Mouse (Mus musculus) left cerebral cortex, adult 18-20 months (tissue): ENCODE measurements around the gene 9430015G10Rik. TPM values are rescaled to one million over a fixed set of nuclear protein-coding genes. Genes with fewer than 3 reads are reported as not detected.
"Not testable (repeated sequence)": the region's sequence is repeated elsewhere in the genome, so short reads cannot be mapped to it uniquely, and the experiment has no call there.

ENCODE experiments used
- DNase-seq, 2 experiments: peaks; one replicate each; pipeline ENCODE4 v3.0.0; 2021 to 2022; ENCODE audit warnings: low spot score in 2 of 2, mixed read lengths in 1 of 2
- total RNA-seq, 2 experiments: library from RNA; stranded (reverse); gene quantifications; 2 replicates each; pipeline ENCODE4 v1.2.3; 2021

Gene 9430015G10Rik
- total RNA-seq, 2 experiments from 2014 or later: 29.4 to 30.7 TPM

DNA sequence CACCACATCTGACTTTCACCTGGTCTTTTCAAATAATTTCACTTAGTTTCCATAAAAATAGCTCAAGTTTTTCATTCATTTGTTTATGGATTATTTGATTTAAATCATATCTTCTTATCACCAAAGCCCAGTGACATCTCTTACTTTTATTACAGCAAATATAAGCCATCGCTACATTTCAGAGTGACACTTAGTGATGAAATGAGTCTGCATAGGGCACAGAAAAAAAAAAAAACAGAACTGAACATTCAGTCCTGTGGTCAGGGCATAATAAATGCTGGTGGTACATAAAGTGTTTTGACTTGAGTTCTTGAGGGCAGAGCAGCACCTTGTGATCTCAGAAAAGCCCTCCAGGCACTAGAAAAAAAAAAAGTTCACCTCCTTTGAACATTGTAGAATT, 13.6 kb upstream of the 9430015G10Rik start:
- DNase-seq: no peak

DNA sequence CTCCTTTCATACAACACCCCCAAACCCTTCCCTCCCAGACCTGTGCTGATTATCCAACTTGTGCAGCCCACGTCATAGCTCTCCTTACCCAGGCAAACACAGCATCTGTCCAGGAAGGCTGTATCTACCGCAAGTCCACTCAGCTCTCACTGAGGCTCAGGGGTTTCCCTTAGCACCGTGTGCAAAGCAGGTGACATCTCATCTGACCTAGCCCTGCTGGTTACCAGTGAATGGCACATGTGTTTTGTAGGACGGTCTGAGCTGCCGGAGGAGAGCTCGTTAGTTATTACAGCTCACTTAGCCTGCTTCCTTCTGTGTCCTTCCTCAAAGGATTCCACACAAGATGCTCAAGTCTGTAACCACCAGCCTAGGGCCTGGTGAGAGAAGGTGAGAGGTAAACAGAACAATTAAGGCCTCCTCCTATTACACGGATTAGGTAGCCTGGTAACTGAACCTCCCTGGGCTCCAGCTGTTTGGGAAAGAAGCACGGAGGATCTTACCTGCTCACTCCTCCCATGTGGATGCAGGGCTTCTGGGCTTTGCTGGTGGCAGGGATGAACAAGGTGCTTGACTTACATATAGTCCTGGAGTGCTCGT, 11.9 kb upstream of the 9430015G10Rik start:
- DNase-seq: no peak

DNA sequence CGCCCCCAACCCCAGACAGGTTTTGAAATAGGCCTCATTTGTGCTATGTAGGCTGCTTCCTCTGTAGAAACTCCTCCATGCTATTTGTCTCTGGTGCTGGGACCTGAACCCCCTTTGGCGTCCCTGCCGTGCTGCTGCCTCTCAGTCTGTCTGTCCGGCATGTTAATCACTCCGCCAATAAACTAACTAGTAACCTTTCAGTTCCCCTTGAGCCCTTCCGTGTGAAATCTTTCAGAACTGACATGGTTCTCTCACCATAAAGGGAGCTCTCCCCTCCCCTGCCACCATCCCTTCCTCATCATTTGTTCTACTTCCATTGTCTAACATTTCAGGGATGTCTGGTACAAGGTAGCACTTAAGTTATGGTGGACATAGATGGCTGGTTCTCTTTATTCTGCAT, 10.4 kb upstream of the 9430015G10Rik start:
- no peak for DNase-seq

DNA sequence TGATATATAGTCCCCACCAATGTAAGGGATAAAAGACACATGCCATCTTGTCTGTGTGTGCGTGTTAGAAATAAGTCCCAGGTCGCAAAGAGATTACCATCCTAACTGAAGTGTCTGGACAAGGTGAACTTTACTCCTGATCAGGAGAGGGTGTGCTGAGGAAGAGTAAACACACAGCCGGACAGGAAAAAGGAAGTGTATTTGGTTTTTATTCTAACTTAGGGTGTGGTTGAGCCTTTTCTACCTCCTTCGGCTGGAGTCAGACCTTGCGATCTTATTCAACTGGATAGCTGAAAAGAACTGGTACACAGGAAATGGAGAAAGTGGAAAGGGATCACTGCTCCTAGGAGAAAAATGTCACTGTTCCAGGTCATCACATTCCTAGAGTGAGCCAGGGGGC, 9.3 kb upstream of the 9430015G10Rik start:
- no peak for DNase-seq

- no peak for DNase-seq
Measured at GRCm38 (mm10) chr4:156101481-156101903, 8.3 kb upstream of the 9430015G10Rik start.

- no peak for DNase-seq
Measured at GRCm38 (mm10) chr4:156103342-156103741, 6.4 kb upstream of the 9430015G10Rik start.

DNA sequence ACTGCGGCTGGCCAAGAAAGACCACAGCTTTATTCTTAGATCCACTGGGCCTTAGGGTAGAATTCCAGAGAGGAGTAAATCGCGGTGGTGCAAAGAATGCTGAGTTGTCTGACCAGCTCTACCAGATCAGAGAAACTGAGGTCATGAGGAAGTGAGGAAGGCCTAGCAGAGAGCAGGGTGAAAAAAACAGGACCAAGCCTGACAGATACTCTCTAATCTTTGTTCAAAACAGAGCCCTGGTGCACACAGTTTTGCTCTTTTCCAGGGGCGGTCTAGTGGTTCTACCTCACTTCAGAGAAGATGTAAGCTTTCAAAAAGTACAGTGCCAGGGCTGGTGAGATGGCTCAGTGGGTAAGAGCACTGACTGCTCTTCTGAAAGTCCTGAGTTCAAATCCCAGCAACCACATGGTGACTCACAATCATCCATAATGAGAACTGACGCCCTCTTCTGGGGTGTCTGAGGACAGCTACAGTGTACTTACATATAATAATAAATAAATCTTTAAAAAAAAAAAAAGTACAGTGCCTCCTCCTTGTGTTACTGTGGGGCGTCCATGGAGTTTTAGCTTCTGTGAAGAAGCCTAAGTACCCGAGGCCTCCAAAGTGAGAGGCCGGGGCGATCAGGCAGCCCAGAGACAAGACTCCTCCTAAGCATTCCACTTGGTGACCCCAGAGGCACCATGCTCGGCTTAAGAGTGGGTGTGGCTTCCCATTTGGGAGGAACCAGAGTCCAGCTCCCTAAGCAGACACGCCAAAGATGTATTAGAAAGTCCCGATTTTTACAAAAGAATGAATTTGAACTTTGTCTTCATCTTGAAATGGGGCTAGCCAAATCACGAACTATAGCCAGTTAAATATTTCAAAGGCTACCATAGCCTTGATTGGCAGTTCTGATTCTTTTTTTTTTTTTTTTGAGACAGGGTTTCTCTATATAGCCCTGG, 906 bp upstream of the 9430015G10Rik start:
- peak in 1 of 2 experiments; percentile 24 for DNase-seq

DNA sequence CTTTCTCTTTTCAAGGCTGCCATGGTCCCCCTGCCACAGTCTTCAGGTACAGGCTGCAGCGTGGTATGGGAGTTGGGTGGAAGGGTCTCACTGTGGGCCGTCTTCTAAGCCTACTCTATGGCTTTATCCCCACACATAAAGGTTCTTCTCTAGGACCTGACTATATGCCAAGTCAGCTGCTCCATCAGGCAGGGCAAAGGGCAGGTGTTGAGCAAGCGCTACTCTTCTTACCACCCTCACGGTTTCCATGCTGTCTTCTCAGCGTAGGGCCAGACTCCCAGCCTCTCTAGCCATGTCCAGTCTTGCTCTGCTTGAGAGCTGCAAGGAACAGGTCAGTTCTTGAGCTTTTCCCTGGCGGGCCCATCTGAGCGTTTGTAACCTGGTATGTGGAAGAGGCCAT, 14.3 kb downstream of the 9430015G10Rik start:
- no peak for DNase-seq

GRCm38 (mm10) chr4:156125393-156125792, 15.6 kb downstream of the 9430015G10Rik start:
- no peak for DNase-seq

GRCm38 (mm10) chr4:156126841-156127240, 17.1 kb downstream of the 9430015G10Rik start:
- DNase-seq: no peak

- DNase-seq: no peak
Measured at GRCm38 (mm10) chr4:156128746-156129145, 19.0 kb downstream of the 9430015G10Rik start.

DNA sequence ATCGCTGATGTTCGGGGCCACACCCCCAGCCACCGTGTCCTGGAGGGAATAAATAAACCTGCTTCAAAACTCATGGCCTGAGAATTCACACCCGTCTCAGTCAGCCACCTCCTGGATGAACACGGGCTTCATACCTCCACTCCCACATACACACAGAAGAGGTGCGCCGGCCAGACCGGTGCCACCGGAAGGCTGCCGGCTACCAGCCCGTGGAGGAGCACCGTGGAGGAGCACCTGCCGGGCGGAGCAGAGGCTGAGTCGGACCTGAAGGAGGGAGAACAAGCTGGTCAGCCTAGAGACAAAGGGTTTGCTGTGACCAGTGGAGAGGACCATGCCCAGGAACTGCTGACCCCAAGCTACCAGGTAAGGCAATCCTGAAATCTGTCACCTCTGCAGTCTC, 20.7 kb downstream of the 9430015G10Rik start, which contains the start of gene Rnf223:
Gene Rnf223, plus strand, starts transcription at position 78 of the 400 bp plus-strand sequence.
- no peak for DNase-seq

GRCm38 (mm10) chr4:156130940-156131339, 21.2 kb downstream of the 9430015G10Rik start:
- no peak for DNase-seq

GRCm38 (mm10) chr4:156133334-156133733, 23.6 kb downstream of the 9430015G10Rik start:
- no peak for DNase-seq

DNA sequence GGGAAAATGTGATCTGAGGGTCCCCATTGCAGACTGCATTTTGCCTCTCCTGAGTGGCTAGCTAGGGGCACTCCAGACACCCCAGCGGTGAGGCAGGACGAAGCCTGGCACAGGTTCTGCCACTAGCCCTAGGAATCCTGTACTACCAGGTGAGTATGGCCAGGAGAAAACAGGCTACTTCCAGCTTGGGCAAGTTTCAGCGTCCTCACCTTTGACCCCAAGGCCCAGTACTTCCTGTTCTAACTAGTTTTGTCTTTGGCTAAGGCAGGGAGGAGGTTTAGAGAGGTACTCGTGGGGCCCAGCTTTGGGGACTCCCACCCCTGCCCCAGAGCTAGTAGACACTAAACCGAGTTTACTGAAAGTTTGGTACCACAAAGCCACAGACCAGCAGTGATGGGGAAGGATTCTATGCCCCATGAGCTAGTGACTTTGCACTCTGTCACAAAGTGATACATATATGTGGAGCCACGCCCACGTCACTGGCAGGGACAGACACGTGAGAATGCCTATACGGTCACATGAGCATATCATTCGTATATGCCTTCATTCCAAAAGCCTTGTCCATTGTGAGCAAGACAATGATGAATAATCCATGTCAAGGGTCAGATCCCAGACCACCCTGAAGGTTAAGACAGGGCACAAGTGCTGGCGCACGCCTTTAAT, 24.3 kb downstream of the 9430015G10Rik start:
- DNase-seq: no peak

- no peak for DNase-seq
Measured at GRCm38 (mm10) chr4:156135112-156135511, 25.3 kb downstream of the 9430015G10Rik start.

GRCm38 (mm10) chr4:156135801-156136200, 26.0 kb downstream of the 9430015G10Rik start:
- no peak for DNase-seq

DNA sequence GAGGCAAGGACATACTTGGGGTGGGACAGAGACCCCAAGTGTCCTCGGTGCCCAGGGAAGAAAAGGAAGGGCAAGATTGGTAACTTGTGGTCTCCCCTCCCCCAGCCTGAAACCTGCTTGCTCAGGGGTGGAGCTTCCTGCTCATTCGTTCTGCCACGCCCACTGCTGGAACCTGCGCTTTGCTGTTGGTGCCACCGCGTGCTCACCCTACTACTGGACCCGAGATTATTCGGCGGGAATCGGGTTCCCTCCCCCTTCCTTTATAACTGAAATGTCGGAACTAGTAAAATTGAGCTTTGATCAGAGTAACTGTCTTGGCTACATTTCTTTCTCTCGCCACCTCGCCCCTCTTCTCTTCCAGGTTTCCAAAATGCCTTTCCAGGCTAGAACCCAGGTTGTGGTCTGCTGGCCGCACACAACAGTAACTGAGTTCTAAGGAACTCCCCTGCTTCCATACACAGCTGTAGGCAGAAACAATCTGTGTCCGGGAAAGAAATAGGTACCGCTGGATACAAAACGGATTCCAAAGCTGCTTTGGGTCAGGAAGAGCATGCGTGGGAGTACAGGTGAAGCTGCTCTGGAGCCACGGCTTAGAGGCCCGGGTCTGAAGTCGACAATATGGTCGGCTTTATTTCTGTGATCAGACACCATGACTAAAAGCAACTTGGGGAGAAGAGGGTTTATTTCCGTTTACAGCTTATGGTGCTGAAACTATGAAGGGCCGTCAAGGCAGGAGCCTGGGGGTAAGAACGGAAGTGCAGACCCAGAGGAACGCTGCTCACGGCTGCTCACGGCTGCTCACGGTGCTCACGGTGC, 26.7 kb downstream of the 9430015G10Rik start:
- no peak for DNase-seq

GRCm38 (mm10) chr4:156150887-156151286, 41.1 kb downstream of the 9430015G10Rik start:
- not testable (repeated sequence) for DNase-seq

DNA sequence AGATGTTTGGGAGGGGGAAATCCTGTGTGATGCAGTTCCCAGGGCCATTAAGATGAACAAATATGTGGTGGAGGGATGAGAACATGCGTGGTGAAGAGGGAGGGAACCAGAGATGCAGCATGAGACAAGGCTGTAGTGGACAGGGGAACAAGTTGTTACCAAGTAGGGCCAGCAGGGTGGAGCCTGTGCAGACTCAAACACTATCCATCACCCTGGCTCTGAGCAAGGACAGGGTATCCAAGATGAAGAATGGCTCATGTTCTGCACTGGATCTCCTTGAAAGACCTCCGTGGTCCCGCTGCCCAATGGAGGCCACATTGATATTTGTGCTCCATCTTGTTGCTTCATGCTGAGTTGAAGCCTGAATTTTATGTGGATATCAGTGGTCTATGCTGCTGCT, 45.0 kb downstream of the 9430015G10Rik start:
- no peak for DNase-seq

GRCm38 (mm10) chr4:156166477-156166876, 56.7 kb downstream of the 9430015G10Rik start:
- no peak for DNase-seq
